Mouse (Mus musculus) heart, embryonic 14.5 days (tissue): ENCODE measurements at regions not wholly inside any gene's neighbourhood (a gene's known extent, or its start where the extent isn't known, plus 50 kb on each side); places are given as distances from the start of the nearest gene placed in this dataset.
A peak's percentile ranks its signal among the peaks of the same experiment; 100 is the strongest.

Experiments
- ATAC-seq: fragments of 200-750 bp; cut with Nextera tagmentation; 2 replicates; pipeline ENCODE4 v1.8.0; 2017; ENCODE audit warnings: low read depth, moderate TSS enrichment; ENCODE audit not compliant: insufficient number of reproducible peaks, insufficient read depth, low FRiP score
- H3K27ac ChIP-seq, 2 experiments: fragments of 200-500 bp in 1 of 2; fragments of 300-500 bp in 1 of 2; sonication (generic) in 1 of 2; replicated peaks in 1 of 2; 2 replicates each; pipeline ENCODE4 v1.5.1; 2012 to 2014; ENCODE audit warnings: low read depth in 2 of 2, low read length in 2 of 2, control low read depth in 1 of 2, mild to moderate bottlenecking in 1 of 2, mixed read lengths in 1 of 2; ENCODE audit not compliant: control insufficient read depth in 1 of 2, insufficient read depth in 1 of 2
- H3K27me3 ChIP-seq: fragments of 300-500 bp; sonication (generic); 2 replicates; pipeline ENCODE4 v1.6.1; 2014; ENCODE audit warnings: mild to moderate bottlenecking, low read length, control low read depth; ENCODE audit not compliant: control insufficient read depth, insufficient read depth
- H3K36me3 ChIP-seq: fragments of 300-500 bp; sonication (generic); 2 replicates; pipeline ENCODE4 v1.6.1; 2014; ENCODE audit warnings: mild to moderate bottlenecking, control low read depth, low read length, mixed read lengths; ENCODE audit not compliant: control insufficient read depth, insufficient read depth
- H3K4me1 ChIP-seq, 2 experiments: fragments of 200-500 bp in 1 of 2; fragments of 300-500 bp in 1 of 2; sonication (generic) in 1 of 2; 2 replicates each; pipeline ENCODE4 v1.6.1; 2012 to 2014; ENCODE audit warnings: low read length in 2 of 2, control low read depth in 1 of 2, mixed read lengths in 1 of 2; ENCODE audit not compliant: control insufficient read depth in 2 of 2, insufficient read depth in 2 of 2
- H3K4me2 ChIP-seq: fragments of 300-500 bp; sonication (generic); 2 replicates; pipeline ENCODE4 v1.6.1; 2014; ENCODE audit warnings: mild to moderate bottlenecking, low read length
- H3K4me3 ChIP-seq, 2 experiments: fragments of 200-500 bp in 1 of 2; fragments of 300-500 bp in 1 of 2; sonication (generic) in 1 of 2; 2 replicates each; pipeline ENCODE4 v1.5.1; 2012 to 2014; ENCODE audit warnings: low read length in 2 of 2, mild to moderate bottlenecking in 2 of 2, control low read depth in 1 of 2, low read depth in 1 of 2, moderate library complexity in 1 of 2; ENCODE audit not compliant: control insufficient read depth in 1 of 2, insufficient read depth in 1 of 2
- H3K9ac ChIP-seq: fragments of 300-500 bp; sonication (generic); 2 replicates; pipeline ENCODE4 v1.6.1; 2014; ENCODE audit warnings: mild to moderate bottlenecking, low read length
- H3K9me3 ChIP-seq: fragments of 300-500 bp; sonication (generic); 2 replicates; pipeline ENCODE4 v1.6.1; 2016; ENCODE audit warnings: low read length, control low read depth; ENCODE audit not compliant: control insufficient read depth
- WGBS: fragments of 180-500 bp; shearing (Covaris S2); extraction: QIAGEN DNeasy Blood & Tissue Kit; methylation state at CpG from one replicate; pipeline ENCODE4 v1.1.7; 2014; 5-methylcytosine and 5-hydroxymethylcytosine counted together

DNA sequence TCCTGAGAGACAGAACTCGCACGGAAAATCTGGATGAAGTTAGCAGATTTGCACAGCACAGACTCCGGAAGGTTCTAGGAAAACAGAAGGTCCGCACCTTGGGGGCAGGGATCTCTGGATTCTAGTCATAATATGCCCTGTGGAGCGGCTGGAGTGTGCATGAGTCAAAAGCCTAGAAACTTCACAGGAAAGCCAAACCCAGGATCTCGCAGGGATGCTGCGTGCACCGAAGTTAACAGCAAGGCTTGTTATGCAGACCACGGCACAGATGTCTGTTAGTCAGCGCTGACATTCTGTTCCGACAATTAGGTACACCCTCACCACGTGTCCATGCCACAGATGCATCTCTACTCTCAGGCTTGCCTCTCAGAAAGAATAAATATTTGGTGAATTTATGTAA, 274.3 kb downstream of the Rwdd3 start:
- ATAC-seq, result no peak
- H3K27me3 ChIP-seq, result no peaks in the 10 kb centered on the region
- no peaks in the 10 kb centered on the region for H3K4me1 ChIP-seq
- 83% methylated on average over 12 of the region's 12 CpGs for WGBS
- no peak overlapping the region for H3K27ac ChIP-seq
- no peak overlapping the region for H3K9ac ChIP-seq
- H3K9me3 ChIP-seq, result no peaks in the 10 kb centered on the region
- H3K4me2 ChIP-seq, result no peak overlapping the region
- H3K36me3 ChIP-seq, result no peaks in the 10 kb centered on the region
- no peak overlapping the region for H3K4me3 ChIP-seq

DNA sequence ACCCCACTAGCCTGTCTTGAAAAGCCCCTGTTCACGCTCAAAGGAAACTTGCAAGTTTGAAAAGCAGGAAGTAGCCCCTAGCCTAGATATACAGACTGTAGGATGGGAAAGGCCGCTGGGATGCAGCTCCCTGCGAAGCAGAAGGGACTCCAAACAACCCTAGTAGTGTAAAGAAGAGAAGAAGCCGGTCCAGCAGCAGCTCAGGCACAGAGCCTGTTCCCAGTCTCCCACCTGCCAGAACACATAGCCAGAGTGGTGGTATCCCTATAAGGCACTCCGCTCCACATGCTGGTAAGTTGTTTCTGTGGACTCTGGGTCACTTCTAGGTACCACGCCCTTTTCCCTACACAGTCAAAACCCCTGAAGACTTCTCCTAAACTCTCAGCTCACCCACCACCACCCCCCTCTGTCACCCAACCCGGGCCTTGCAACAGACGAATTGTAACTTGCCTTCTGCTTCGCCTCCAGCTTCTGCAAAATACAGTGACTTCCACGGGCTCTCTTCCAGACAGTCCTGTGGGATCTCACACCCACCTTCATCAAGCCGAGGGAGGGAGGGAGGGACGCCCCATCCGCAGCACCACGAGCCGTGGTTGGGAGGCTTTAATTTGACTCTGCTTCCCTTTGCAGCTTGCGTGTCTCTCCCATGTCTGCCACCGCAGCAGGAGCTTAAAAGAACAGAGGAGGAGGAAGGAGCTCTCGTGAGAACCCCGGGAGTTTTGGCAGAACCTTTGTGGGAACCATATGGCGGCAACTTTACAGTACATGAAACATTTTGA, 285.2 kb downstream of the Rwdd3 start:
- H3K27me3 ChIP-seq, result no peaks in the 10 kb centered on the region
- no peak overlapping the region for H3K9ac ChIP-seq
- H3K4me2 ChIP-seq, result peak overlapping the region; percentile 1
- no peak overlapping the region for H3K4me3 ChIP-seq
- H3K27ac ChIP-seq, result no peak overlapping the region
- no peaks in the 10 kb centered on the region for H3K36me3 ChIP-seq
- H3K9me3 ChIP-seq, result no peaks in the 10 kb centered on the region
- ATAC-seq, result no peak
- WGBS, result 39% methylated on average over 20 of the region's 20 CpGs
- H3K4me1 ChIP-seq, result no peaks in the 10 kb centered on the region

GRCm38 (mm10) chr3:120885401-120885800, 286.1 kb downstream of the Rwdd3 start:
- Histone ChIP-seq H3K9ac (no peak overlapping the region), H3K36me3 (no peaks in the 10 kb centered on the region), H3K27me3 (no peaks in the 10 kb centered on the region), H3K27ac (no peak overlapping the region), H3K9me3 (no peaks in the 10 kb centered on the region), H3K4me1 (no peaks in the 10 kb centered on the region), H3K4me3 (no peak overlapping the region), H3K4me2 (no peak overlapping the region)
- WGBS, result 67% methylated on average over 5 of the region's 5 CpGs
- ATAC-seq, result no peak

DNA sequence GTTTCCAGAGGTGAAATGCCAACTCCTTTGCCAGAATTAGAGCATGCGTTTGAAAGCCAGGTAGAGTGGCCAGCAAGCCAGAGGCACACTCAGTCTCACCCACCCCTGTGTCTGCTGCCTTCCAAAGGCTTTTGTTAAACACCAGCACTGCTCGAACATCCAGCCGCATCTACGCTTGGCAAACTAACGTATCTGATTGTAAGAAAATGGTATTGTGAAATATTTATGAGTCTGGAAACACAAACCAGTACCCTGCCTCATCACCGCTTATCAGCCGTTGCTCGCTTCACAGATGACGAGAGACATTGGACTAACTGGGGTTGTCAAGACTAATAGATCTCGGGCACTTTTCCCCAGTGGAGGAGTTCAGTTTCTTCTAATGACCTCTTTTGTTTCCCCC, 287.3 kb downstream of the Rwdd3 start:
- H3K4me2 ChIP-seq, result no peak overlapping the region
- ATAC-seq, result no peak
- H3K36me3 ChIP-seq, result no peaks in the 10 kb centered on the region
- H3K4me1 ChIP-seq, result no peaks in the 10 kb centered on the region
- WGBS, result 78% methylated on average over 10 of the region's 10 CpGs
- no peaks in the 10 kb centered on the region for H3K27me3 ChIP-seq
- no peak overlapping the region for H3K9ac ChIP-seq
- H3K4me3 ChIP-seq, result no peak overlapping the region
- H3K9me3 ChIP-seq, result no peaks in the 10 kb centered on the region
- no peak overlapping the region for H3K27ac ChIP-seq

- WGBS, result 68% methylated on average over 5 of the region's 5 CpGs
- Histone ChIP-seq H3K4me1 (no peaks in the 10 kb centered on the region), H3K36me3 (no peaks in the 10 kb centered on the region), H3K27me3 (no peaks in the 10 kb centered on the region), H3K4me3 (no peak overlapping the region), H3K4me2 (no peak overlapping the region), H3K9ac (no peak overlapping the region), H3K27ac (no peak overlapping the region), H3K9me3 (no peaks in the 10 kb centered on the region)
- no peak for ATAC-seq
Measured at GRCm38 (mm10) chr3:120883650-120884049, 287.8 kb downstream of the Rwdd3 start.

- no peaks in the 10 kb centered on the region for H3K9me3 ChIP-seq
- no peak for ATAC-seq
- no peaks in the 10 kb centered on the region for H3K4me1 ChIP-seq
- WGBS, result 83% methylated on average over 2 of the region's 2 CpGs
- no peak overlapping the region for H3K27ac ChIP-seq
- H3K27me3 ChIP-seq, result no peaks in the 10 kb centered on the region
- no peaks in the 10 kb centered on the region for H3K36me3 ChIP-seq
- H3K9ac ChIP-seq, result no peak overlapping the region
- H3K4me3 ChIP-seq, result no peak overlapping the region
- H3K4me2 ChIP-seq, result no peak overlapping the region
Measured at GRCm38 (mm10) chr3:120879409-120879808, 292.1 kb downstream of the Rwdd3 start.

DNA sequence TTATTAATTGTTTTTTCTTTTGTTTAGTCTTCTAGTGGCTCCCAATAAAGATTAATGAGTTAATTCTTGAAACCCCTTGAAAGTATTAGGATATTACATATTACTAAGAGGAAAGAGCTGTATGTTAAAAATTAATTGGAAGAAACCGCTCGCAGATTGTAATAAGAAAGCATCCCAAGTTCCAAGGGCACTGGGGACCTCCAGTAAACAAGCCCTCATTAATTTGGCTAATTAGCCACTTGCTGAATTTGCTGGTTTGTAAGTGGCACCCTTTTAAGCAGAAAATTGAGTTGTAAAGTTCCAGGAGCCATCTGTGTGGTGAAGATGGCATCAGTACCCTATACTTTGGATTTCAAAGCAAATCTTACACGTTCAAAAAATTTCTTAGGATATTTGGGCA, 295.8 kb downstream of the Rwdd3 start:
- ATAC-seq, result no peak
- Histone ChIP-seq H3K4me3 (no peak overlapping the region), H3K9me3 (no peaks in the 10 kb centered on the region), H3K4me2 (no peak overlapping the region), H3K27me3 (no peaks in the 10 kb centered on the region), H3K27ac (no peak overlapping the region), H3K36me3 (no peaks in the 10 kb centered on the region), H3K9ac (no peak overlapping the region), H3K4me1 (no peaks in the 10 kb centered on the region)
- 87% methylated on average over 3 of the region's 3 CpGs for WGBS

DNA sequence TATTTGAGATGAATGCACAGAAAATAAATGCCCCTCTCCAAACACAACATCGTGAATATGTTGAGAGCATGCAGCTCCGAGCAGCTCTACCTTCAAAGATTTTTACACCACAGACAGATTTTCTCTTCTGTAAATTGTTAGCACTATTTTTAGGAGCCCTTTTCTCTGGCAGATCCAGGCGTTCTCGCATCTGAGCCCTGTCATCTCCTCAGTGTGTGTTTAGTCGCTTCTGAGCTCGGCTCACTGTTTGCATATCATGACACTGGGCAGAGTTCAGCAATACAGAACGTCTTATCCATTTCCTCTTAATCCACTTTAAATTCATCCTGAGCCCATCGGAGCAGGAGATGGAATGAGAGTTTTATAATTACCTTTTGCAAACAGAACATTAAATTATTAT, 306.5 kb downstream of the Rwdd3 start:
- WGBS, result 21% methylated on average over 8 of the region's 8 CpGs
- ATAC-seq, result no peak

More for the DNA sequence above, 306.5 kb downstream of the Rwdd3 start:
- no peaks in the 10 kb centered on the region for H3K36me3 ChIP-seq
- no peaks in the 10 kb centered on the region for H3K27me3 ChIP-seq
- H3K4me1 ChIP-seq, result no peaks in the 10 kb centered on the region
- no peaks in the 10 kb centered on the region for H3K9me3 ChIP-seq
- H3K27ac ChIP-seq, result no peak overlapping the region
- H3K4me2 ChIP-seq, result peak overlapping the region; percentile 8; the same call in 1 of the 2 replicates
- H3K4me3 ChIP-seq, result no peak overlapping the region
- H3K9ac ChIP-seq, result 0 out of 2 replicates have a peak overlapping the region, but pooled peaks have one; percentile 21
